Mouse (Mus musculus) hindbrain, embryonic 16.5 days (tissue): ENCODE results near the gene Grk6. TPM values are rescaled to one million over a fixed set of nuclear protein-coding genes. Genes with fewer than 3 reads are reported as not detected.
A peak's percentile ranks its signal among the peaks of the same experiment; 100 is the strongest.

Experiments
- ATAC-seq: fragments of 200-750 bp; cut with Nextera tagmentation; 2 replicates; pipeline ENCODE4 v1.8.0; 2017; ENCODE audit warnings: moderate TSS enrichment, moderate library complexity
- H3K27ac ChIP-seq: fragments of 300-500 bp; sonication (generic); 2 replicates; pipeline ENCODE4 v1.5.1; 2014; ENCODE audit warnings: low read depth, mild to moderate bottlenecking, control low read depth, low read length, moderate library complexity
- H3K27me3 ChIP-seq: fragments of 300-500 bp; sonication (generic); replicated peaks from 2 replicates; pipeline ENCODE4 v1.6.1; 2014; ENCODE audit warnings: low read length; ENCODE audit not compliant: control insufficient read depth, insufficient read depth
- H3K36me3 ChIP-seq: fragments of 300-500 bp; sonication (generic); 2 replicates; pipeline ENCODE4 v1.6.1; 2014; ENCODE audit warnings: mild to moderate bottlenecking, low read length, moderate library complexity, mixed read lengths; ENCODE audit not compliant: control insufficient read depth, insufficient read depth
- H3K4me1 ChIP-seq: fragments of 300-500 bp; sonication (generic); 2 replicates; pipeline ENCODE4 v1.6.1; 2014; ENCODE audit warnings: low read depth, low read length; ENCODE audit not compliant: control insufficient read depth, insufficient read depth
- H3K4me2 ChIP-seq: fragments of 300-500 bp; sonication (generic); 2 replicates; pipeline ENCODE4 v1.6.1; 2014; ENCODE audit warnings: mild to moderate bottlenecking, low read length, control low read depth, moderate library complexity
- H3K4me3 ChIP-seq: fragments of 300-500 bp; sonication (generic); 2 replicates; pipeline ENCODE4 v1.5.1; 2014; ENCODE audit warnings: mild to moderate bottlenecking, low read length, control low read depth, moderate library complexity
- H3K9ac ChIP-seq: fragments of 300-500 bp; sonication (generic); 2 replicates; pipeline ENCODE4 v1.6.1; 2014; ENCODE audit warnings: low read depth, mild to moderate bottlenecking, control low read depth, low read length, moderate library complexity
- H3K9me3 ChIP-seq: fragments of 300-500 bp; sonication (generic); 2 replicates; pipeline ENCODE4 v1.6.1; 2014; ENCODE audit warnings: mild to moderate bottlenecking, low read length, moderate library complexity; ENCODE audit not compliant: control insufficient read depth
- WGBS: fragments of 180-500 bp; shearing (Covaris S2); extraction: QIAGEN DNeasy Blood & Tissue Kit; methylation state at CpG from one replicate; pipeline ENCODE4 v1.1.7; 2014; 5-methylcytosine and 5-hydroxymethylcytosine counted together
- polyA plus RNA-seq: library from polyadenylated mRNA; unstranded; fragments of >200 nt; fragmentation: Nextera tagmentation; extraction: Ambion mirVana; gene quantifications from 2 replicates; pipeline ENCODE4 v1.2.1, GENCODE M21; 2015

Grk6 gene
- polyA plus RNA-seq, 1 experiment from 2014 or later = 15.8 TPM

GRCm38 (mm10) chr13:55500575-55500974, 55.7 kb downstream of the Grk6 start:
- ATAC-seq = no peak
- Histone ChIP-seq H3K4me1 (peaks cover 9% of the 10 kb centered on the region), H3K27me3 (no peaks in the 10 kb centered on the region), H3K27ac (no peak overlapping the region), H3K36me3 (peaks cover 9% of the 10 kb centered on the region), H3K9ac (no peak overlapping the region), H3K4me2 (no peak overlapping the region), H3K4me3 (no peak overlapping the region), H3K9me3 (no peaks in the 10 kb centered on the region)
- 85% methylated on average over 10 of the region's 10 CpGs for WGBS

- Histone ChIP-seq H3K36me3 (peaks cover 23% of the 10 kb centered on the region), H3K9ac (no peak overlapping the region)
- 86% methylated on average over 8 of the region's 8 CpGs for WGBS
Observed at GRCm38 (mm10) chr13:55502405-55502804, 57.5 kb downstream of the Grk6 start.

DNA sequence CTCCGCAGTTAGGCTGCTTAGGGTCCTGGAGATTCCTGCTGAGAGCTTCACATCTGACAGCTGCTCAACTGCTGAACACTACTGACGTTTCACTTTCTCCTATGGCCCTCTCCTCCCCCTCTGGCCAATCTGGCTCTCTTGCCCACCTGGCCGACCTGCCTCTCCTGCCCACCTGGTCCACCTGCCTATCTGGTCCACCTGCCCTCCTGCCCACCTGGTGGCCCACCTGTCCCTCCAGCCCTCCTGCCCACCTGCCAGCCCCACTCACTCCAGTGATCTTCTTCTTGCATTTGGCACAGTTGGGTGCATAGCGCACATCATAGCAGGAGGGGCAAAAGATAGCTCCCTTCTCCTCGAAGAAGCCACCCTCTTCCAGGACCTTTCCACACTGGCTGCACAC, 59.5 kb downstream of the Grk6 start:
- no peaks in the 10 kb centered on the region for H3K27me3 ChIP-seq
- no peak overlapping the region for H3K9ac ChIP-seq
- peaks cover 36% of the 10 kb centered on the region for H3K36me3 ChIP-seq
- H3K4me3 ChIP-seq = no peak overlapping the region
- no peak overlapping the region for H3K4me2 ChIP-seq
- WGBS = 82% methylated on average over 5 of the region's 5 CpGs
- H3K9me3 ChIP-seq = no peaks in the 10 kb centered on the region
- no peaks in the 10 kb centered on the region for H3K4me1 ChIP-seq
- ATAC-seq = no peak
- H3K27ac ChIP-seq = no peak overlapping the region

More at GRCm38 (mm10) chr13:55502405-55502804, 57.5 kb downstream of the Grk6 start:
- no peak overlapping the region for H3K27ac ChIP-seq
- no peak overlapping the region for H3K4me3 ChIP-seq
- H3K4me2 ChIP-seq = no peak overlapping the region
- no peaks in the 10 kb centered on the region for H3K27me3 ChIP-seq
- ATAC-seq = no peak
- no peaks in the 10 kb centered on the region for H3K9me3 ChIP-seq
- no peaks in the 10 kb centered on the region for H3K4me1 ChIP-seq

DNA sequence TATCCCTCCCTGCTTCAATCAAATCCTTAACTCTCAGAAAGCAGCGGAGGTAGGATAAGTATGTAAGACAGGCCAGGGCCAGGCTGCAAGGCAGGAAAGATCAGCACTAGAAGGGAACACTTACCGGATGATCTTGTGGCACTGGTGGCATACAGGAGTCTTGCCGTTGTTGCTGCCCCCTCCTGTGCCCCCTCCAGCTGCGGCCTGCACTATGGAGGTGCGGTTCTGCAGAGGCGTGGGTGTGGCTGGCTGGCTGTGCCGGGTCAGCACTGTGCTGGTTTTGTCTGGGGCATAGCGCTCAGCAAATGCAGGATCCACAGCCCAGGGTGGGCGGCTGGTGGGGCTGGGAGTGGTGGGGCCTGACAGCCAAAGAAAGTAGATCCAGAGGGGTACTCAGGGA, 60.9 kb downstream of the Grk6 start:
- Histone ChIP-seq H3K9ac (no peak overlapping the region), H3K36me3 (peaks cover 38% of the 10 kb centered on the region), H3K4me1 (peaks cover 6% of the 10 kb centered on the region), H3K4me3 (no peak overlapping the region), H3K27ac (no peak overlapping the region), H3K27me3 (no peaks in the 10 kb centered on the region), H3K4me2 (no peak overlapping the region), H3K9me3 (no peaks in the 10 kb centered on the region)
- ATAC-seq = no peak
- 93% methylated on average over 9 of the region's 9 CpGs for WGBS

GRCm38 (mm10) chr13:55506697-55507096, 61.8 kb downstream of the Grk6 start:
- Histone ChIP-seq H3K4me3 (no peak overlapping the region), H3K9ac (no peak overlapping the region), H3K27ac (no peak overlapping the region), H3K4me1 (peaks cover 14% of the 10 kb centered on the region), H3K27me3 (no peaks in the 10 kb centered on the region), H3K36me3 (peaks cover 38% of the 10 kb centered on the region), H3K4me2 (no peak overlapping the region), H3K9me3 (no peaks in the 10 kb centered on the region)
- ATAC-seq = no peak
- WGBS = 85% methylated on average over 10 of the region's 10 CpGs

- H3K9me3 ChIP-seq = no peaks in the 10 kb centered on the region
- peaks cover 22% of the 10 kb centered on the region for H3K4me1 ChIP-seq
- WGBS = 51% methylated on average over 11 of the region's 11 CpGs
- no peak overlapping the region for H3K9ac ChIP-seq
- no peaks in the 10 kb centered on the region for H3K27me3 ChIP-seq
- no peak overlapping the region for H3K27ac ChIP-seq
- peaks cover 35% of the 10 kb centered on the region for H3K36me3 ChIP-seq
- no peak overlapping the region for H3K4me2 ChIP-seq
- no peak overlapping the region for H3K4me3 ChIP-seq
- ATAC-seq = no peak
Observed at GRCm38 (mm10) chr13:55507877-55508276, 63.0 kb downstream of the Grk6 start.

- Histone ChIP-seq H3K4me2 (no peak overlapping the region), H3K27me3 (no peaks in the 10 kb centered on the region), H3K4me1 (peaks cover 22% of the 10 kb centered on the region), H3K9me3 (no peaks in the 10 kb centered on the region), H3K36me3 (peaks cover 34% of the 10 kb centered on the region), H3K9ac (no peak overlapping the region), H3K27ac (no peak overlapping the region), H3K4me3 (no peak overlapping the region)
- 91% methylated on average over 10 of the region's 10 CpGs for WGBS
- ATAC-seq = no peak
Observed at GRCm38 (mm10) chr13:55508531-55508930, 63.7 kb downstream of the Grk6 start.

DNA sequence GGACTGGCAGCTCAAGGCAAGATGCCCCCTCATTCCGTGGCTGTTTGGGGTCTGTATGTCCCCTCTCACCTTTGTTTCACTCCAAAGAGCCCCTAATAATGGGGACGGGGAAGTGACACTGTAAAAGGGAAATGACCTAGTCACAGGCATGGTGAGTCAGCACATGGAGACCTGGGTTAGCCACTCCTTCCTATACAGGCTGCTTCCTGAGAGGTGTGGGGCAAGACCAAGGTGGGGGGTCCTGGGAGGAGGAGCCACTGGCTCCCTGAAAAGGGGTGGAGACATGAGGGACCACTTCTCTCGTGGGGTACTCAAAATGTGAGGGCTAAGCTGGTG, 65.4 kb downstream of the Grk6 start:
- Histone ChIP-seq H3K9ac (no peak overlapping the region), H3K27me3 (0 out of 2 replicates have a peak, but pooled peaks cover 2% of the 10 kb centered on the region), H3K9me3 (no peaks in the 10 kb centered on the region), H3K36me3 (peaks cover 32% of the 10 kb centered on the region), H3K4me2 (no peak overlapping the region), H3K27ac (peak overlapping the region; percentile 4; the same call in 1 of the 2 replicates), H3K4me3 (no peak overlapping the region), H3K4me1 (peaks cover 25% of the 10 kb centered on the region)
- no peak for ATAC-seq
- 34% methylated on average over 3 of the region's 3 CpGs for WGBS
